Mouse (Mus musculus) thymus, postnatal 36 days (tissue): ENCODE data around the gene Gm5796.
"Not testable (repeated sequence)": the region's sequence is repeated elsewhere in the genome, so short reads cannot be mapped to it uniquely, and the experiment has no call there.

Experiments
- DNase-seq, 2 experiments: peaks; one replicate each; pipeline ENCODE4 v3.0.0; 2022; ENCODE audit warnings: mixed read lengths in 2 of 2

Gene Gm5796

GRCm38 (mm10) chr14:4023641-4024040, at the start of gene Gm5796:
Gene Gm5796, plus strand, starts transcription at chr14:4023941.
- not testable (repeated sequence) for DNase-seq

GRCm38 (mm10) chr14:3998094-3998493, 25.6 kb upstream of the Gm5796 start, which contains the start of gene Gm3099:
Gene Gm3099, plus strand, starts transcription at chr14:3998394.
- DNase-seq, result not testable (repeated sequence)

- not testable (repeated sequence) for DNase-seq
These were observed 60.1 kb downstream of the Gm5796 start, which contains the start of gene Gm3115 for GRCm38 (mm10) chr14:4083820-4084219. Gene Gm3115, plus strand, starts transcription at chr14:4084120.
